Mouse (Mus musculus) CD4-positive naive resting alpha-beta T cell, adult 57 days (primary cell): Measurements from ENCODE around the gene Pkig. TPM values are rescaled to one million over a fixed set of nuclear protein-coding genes. Genes with fewer than 3 reads are reported as not detected.

Experiments
- total RNA-seq: library from RNA; stranded (reverse); gene quantifications from one replicate; pipeline ENCODE4 v1.2.4, GENCODE M21; 2023

The Pkig gene
- 25.3 TPM for total RNA-seq

GRCm38 (mm10) chr2:163657975-163658886 is at the start of gene Pkig:
TSS of gene Pkig (plus strand) at chr2:163658386.

DNA sequence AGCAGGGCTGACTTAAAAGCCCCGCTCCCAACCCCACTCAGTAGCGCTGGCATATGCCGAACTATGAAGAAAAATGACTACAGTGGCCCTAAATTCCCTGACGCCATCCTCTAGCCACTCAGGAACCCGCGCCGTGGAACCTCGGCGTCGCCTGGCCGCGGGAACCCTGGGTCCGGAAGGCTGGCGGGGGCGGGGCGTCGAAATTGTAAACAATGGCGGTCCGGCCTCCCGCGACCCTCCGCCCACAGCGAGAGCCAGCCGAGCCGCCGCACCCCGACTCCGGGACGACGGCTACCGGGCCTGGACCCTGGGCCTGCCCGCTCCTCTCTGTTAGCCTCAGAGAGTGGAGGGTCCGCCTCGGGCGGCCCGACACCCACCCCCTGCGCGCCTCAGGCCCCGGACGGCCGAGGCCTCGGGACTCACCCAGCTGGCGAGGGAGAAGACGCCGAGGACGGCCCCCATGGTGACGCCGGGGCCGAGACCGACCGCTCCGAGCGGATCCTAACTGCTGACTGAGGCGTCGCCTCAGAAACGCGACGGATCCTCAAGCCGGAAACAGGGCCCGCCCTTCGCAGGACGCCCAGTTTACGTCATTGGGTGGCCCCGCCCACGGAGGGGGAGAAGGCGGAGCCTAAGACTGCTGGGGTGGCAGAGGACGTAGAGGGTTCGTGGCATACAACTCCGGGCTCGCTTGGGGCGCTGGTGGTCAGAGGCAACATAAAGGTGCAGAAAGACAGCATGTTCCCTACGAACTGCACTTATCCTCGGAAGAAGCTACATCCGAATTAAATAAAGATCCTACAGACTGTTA is 13.4 kb upstream of the Pkig start, which contains the start of gene Serinc3:
Gene Serinc3 (minus strand): TSS at position 557 of the 811 bp plus-strand sequence.

GRCm38 (mm10) chr2:163749647-163750611 is 91.7 kb downstream of the Pkig start, which contains the start of gene Ada:
TSS of gene Ada (minus strand) at chr2:163750239.

Other genes starting within 250 kb of the Pkig start
- 153 TPM for gene Oser1, start 233.7 kb upstream of the Pkig start, total RNA-seq
- gene Gdap1l1, start 219.9 kb upstream of the Pkig start, total RNA-seq = not detected
- 4.0 TPM for gene Fitm2, start 185.8 kb upstream of the Pkig start, total RNA-seq
- gene R3hdml, start 166.1 kb upstream of the Pkig start, total RNA-seq = not detected
- gene Hnf4a, start 151.6 kb upstream of the Pkig start, total RNA-seq = not detected
- 67.8 TPM for gene Ttpal, start 56.1 kb upstream of the Pkig start, total RNA-seq
- 625 TPM for gene Serinc3, start 13.3 kb upstream of the Pkig start, total RNA-seq
- gene Ada, start 91.9 kb downstream of the Pkig start, total RNA-seq = 11.3 TPM
- gene Ccn5, start 162.5 kb downstream of the Pkig start, total RNA-seq = not detected
- not detected for gene Kcnk15, start 195.3 kb downstream of the Pkig start, total RNA-seq